Mouse (Mus musculus): ENCODE data around the gene Bloc1s2.

DNA sequence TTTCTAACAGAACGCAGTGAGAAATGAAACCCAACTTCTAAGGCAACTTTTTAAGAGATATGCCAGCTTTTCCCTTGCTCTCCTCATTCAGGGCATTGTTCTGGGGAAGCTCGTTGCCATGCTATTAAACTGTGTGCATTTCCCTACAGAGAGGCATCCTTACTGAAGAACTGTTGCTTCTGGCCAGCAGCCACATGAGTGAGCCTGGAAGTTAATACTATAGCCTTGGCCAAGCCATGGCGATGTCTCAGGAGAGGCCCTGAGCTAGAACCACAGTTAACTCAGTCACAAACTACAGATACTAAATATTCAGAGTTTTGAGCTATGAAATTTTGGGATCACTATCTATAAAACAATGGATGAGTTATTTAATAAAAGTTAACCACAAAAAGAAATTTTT, 43.2 kb downstream of the Bloc1s2 start:
- TF ChIP-seq CTCF (IDR thresholded peaks at IDR 0.05; ENCODE audit: low read depth, low read length), result no peak
- TF ChIP-seq POLR2A (IDR thresholded peaks at IDR 0.05; ENCODE audit: borderline replicate concordance, low read depth, low read length), result no peak

Data from bone marrow macrophage, adult 2 months (primary cell).